Mouse (Mus musculus): ENCODE results near the gene Inpp5e. TPM values are rescaled to one million over a fixed set of nuclear protein-coding genes. Genes with fewer than 3 reads are reported as not detected.

The Inpp5e gene
- polyA plus RNA-seq (2017; shearing (Covaris generic)), result 10 to 100 TPM in 1 of 2 experiments, 1 to 10 TPM in 1; 9.5 to 13.5 TPM

DNA sequence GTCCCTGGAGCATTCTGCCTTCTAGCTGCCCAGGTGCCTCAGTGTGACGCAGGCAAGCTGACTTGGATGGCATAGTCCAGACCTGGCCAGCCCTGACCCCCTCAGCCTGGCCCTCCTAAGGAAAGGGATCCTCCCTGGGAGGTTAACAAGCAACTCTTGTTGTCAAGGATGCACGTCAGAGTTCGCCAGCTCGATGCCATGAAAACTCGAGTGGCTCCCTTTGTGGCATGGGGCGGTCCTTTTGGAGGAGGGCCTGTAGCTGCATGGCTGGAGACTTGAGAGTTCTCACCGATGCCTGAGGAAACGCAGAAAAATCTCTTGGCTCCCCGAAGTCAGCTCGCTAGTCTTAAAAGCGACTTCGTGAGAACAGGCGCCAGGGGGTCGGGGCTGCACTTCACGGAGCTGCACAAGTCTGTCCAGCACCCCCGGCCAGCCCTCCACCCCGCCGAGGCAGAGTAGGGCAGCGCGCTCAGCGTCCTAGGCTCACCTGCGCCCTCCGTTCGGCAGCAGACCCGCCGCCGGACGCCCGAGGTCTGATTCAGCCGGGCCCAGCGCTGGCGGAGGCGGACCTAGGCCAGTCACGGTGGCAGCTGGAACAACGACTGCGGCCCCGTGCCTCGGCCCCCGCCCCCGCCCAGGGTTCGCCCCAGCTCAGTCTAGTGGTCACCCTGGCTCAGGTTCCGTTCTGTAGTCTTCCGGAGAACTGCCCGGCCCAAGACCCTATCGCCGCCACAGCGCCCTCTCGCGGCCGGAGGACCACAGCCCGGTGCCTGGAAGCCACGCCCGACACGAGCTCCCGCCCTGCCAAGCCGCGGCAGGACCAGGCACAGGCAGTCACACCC lies at the start of gene Inpp5e:
Inpp5e (minus strand) TSS at position 689 of the 842 bp plus-strand sequence.
- ATAC-seq, result peak; percentile 90

DNA sequence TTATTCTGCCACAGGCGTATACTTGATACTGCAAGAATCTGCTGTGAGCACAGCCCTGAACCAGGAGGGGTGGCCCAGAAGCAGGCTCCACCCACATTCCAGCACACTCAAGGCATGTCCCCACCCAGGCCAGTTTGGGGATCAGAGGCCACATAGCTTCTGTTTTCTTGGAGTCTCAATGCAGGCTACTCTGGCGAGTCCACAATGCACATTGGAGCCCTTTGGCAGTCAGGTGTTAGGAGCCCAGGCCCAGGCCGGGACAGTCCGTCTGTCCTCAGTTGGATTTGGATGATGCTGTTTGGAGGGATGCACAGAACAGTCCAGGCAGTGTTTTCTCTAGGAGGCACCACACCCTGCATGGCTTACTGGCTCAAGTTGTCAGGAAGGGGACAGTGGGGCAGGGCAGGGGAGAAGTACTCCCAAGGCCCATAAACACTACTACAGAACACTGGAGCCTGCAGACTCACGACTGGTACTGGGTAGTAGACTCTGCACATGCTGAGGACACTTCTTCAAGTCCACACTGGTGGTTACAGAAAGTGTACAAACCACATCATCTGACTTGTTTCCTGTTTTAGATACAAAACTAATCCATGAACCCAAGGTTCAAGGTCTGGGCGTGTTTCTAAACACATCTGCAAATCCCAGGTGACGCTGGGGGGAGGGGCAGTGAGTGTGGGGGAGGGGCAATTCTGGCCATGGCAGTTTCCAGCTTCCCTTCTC lies 49.6 kb upstream of the Inpp5e start:
- no peak for ATAC-seq

DNA sequence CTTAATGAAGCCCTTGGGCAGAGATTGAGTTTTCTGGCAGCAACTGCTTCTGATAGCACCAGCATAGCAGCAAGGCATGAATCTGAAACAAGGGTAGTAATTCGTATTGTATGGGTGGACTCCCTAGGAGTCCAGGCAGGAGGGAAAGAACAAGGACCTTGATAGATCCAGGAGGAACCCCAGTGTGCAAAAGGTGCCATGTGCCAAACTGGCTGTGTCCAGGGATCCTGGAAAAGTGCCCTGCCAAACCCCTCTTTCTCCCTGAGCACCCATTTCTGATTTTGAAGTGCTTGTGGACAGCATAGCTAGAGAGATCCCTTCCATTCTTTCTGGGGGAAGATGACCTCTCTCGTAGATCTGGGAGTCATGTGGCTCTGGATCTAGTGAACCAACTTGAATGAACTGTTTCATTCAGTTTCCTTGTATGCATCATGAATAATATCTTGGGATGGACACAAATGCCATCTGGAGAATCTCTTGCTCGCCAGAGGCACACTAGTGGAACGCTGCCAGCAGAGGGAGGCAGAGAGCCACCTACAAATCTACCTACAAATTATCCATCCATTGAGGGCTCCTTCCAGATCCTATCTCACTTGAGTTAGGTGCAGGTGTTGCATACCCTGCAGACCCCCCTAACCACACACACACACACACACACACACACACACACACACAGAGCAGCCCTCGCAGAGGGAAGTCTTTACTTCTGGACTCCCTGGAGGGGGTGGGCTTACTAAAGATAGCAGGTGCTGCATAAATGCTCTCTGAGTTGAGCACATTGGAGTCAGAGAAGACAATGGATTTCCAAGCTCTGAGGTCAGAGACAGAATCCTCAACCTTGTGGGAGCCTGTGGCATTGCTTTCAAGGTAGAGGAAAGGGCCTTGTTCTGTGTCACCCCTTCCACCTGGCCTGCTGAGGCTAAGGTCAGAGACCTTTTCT lies 40.4 kb upstream of the Inpp5e start:
- no peak for ATAC-seq

DNA sequence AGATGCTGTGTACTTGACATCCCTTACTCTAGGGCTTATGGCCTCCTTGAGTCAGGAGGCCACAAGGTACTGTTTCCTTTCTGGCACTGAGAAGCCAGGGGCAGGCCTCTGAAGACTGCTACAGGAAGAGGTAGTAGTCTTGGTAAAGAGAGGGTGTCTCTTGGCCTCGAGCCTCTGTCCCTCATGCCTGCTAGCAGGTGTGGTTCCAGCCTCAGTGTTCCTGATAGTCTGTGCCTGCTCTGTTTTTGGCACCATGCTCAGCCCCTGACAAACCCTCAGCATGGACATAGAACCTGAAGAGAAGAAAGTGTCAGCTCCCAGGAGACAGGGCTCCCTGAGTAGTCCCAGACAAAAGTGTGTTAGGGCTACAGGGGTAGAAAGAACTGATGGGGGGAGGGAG lies 38.4 kb upstream of the Inpp5e start:
- no peak for ATAC-seq

DNA sequence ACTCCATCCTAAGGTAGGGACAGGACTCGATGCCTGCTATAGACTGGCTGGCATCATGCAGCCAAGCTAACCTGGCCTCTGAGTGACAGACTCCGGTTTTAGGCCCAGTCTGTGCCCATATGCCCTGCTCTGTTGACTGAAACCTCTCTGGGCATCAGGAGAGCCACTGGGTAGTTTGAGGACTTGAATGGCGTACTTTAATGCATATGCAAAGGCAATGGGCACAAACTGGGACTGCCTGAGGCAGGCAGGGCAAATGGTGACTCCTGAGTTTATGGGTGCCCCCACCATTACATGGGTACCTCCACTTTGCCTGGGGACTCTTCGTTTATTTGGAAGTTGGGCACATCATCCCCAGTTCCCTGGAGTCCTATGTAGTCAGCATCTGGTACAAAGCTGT lies 37.7 kb upstream of the Inpp5e start:
- no peak for ATAC-seq

GRCm38 (mm10) chr2:26445666-26446445 lies 36.9 kb upstream of the Inpp5e start:
- peak; percentile 62 for ATAC-seq

DNA sequence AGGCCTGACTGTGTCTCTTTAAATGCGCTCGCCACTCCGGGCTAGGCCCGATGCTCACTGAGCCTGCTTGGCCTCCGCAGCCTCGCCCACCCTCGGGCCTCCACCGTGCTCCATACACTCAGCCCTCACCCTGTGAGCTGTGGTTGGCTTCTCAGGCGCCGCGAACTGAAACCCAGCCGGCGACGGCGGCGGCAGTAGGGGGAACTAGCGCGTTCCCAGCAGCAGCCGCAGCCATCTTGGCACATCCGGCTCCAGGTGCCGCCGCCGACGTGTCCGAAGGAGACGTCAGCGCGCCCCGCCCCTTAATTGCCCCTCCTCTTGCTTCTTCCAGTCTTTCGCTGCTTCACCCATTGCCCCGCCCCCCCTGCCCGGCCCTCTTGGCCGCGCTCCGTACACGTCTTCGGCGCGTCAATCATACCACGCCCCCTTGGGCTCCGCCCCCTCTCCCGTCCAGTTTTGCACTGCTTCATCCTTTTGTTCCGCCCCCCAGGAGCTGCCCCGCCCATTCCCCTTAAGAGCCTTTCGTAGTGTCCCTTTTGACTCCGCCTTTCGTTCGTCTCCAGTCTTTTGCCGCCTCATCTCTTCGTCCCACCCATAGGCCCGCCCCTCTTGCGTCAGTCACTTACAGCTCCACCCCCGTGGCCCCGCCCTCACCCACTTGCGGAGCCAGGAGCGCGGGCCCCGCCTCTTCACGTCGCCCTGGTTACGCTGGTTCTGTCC lies 36.1 kb upstream of the Inpp5e start, which contains the start of gene Sec16a:
Sec16a (minus strand) TSS at position 271 of the 720 bp plus-strand sequence.
- peak; percentile 81 for ATAC-seq

DNA sequence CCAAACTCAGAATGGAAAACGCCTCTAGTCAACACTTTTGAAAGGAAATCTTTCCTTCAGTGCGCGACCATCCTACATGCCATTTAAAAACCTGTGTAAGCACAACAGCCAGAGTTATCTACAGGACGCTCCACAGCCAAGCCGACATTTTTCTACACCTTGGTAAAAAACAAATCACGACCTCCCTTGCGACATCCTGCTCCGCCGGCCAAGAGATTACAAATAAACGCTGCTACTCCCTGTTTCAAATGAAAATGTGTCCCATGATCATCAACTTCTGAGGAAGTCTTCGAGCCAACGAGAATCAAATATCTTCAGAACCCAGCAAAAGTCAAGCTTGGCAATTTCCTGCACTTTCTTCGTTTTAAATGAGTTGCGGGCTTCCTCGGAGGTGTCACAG lies 35.4 kb upstream of the Inpp5e start:
- no peak for ATAC-seq

DNA sequence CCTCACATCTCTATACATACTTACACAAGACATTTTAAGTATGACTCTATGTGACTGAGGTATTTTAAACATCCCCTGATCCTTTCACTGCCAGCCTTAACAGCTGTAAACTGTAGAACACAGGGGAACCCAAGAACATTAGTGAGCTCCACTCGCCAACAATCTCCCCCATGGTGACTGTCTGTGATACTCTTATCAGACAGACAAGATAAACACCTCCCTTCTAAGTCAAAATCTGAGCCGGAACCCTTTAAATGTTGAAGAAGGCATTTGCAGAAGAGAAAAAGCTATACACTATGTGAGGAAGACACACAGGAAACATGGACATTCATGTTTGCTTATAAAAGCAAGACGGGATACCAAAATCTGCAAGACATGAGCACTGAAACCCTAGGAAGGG lies 34.9 kb upstream of the Inpp5e start:
- ATAC-seq, result no peak

DNA sequence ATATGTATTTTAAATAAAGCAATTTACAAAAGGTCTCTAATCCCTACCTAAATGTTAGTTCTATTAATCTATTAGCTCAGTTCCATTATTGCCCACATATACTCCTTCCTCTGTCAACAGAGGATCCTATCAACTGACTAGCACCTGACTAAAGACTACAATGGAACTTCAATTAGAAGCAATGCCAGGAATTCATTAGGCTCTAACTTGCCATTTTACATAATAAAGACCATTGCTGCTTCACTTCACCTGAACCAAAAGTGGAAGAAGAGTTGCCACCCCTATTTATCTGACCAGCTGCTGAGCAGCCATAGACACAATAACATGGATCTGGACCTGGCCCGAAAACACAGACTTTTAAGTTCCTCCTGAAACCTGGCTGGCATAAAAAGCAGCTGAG lies 33.8 kb upstream of the Inpp5e start:
- no peak for ATAC-seq

DNA sequence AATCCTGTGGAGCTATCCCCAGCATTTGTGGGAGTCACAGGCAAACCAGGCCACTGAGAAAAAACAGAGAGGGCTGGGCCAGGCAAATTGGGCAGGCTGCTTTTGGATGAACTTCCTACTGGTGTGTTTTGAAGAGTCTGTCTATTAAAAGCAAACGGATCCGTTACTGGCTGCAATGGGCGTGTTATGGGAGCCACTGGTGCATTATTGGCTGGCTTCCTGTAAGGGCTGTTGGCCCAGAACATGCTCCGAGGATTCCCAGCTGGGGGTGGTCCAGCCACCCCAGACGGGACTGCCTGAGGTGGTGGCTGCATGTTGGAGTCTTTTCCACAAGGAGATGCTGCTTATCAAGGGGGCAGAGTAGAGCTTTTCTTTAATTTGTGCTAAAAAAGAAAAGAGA lies 32.7 kb upstream of the Inpp5e start:
- ATAC-seq, result no peak

DNA sequence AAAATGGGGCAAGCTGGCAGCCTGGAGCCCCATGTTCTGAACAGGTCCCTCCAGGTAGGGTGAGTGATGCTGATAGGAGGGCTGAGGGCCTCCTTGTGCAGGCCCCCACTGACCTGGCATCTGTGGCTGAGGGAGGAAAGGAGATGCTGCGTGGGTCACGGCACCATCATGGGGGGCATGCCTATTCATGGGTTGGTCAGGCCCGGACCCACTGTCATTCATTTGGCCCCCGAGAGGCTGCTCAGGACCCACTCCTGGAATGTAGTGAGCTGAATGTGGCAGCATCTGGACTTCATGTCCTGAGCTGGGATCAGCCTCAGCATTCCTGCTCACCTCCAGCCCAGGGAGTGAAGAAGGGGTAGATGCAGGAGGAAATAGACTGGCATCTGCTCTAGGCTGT lies 32.3 kb upstream of the Inpp5e start:
- ATAC-seq, result no peak

DNA sequence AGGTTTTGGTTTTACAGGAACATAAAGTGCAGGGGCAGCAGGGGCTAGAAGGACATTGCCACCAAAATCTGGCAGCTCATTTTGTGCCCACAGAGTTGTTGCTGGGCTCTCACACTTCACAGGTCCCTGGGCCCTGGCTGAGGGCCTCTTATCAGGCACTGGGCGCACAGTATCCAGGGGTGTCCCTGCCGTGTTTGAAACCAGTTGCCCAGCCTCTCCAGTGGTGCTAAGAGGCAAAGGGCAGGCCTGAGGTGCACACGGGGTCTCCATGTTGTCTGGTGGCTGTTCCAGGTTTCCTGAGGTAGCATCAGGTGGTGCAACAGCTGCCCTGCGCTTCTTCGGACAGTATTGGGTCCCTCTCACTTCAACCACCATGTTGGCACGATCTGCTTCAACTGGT lies 30.7 kb upstream of the Inpp5e start:
- ATAC-seq, result no peak

DNA sequence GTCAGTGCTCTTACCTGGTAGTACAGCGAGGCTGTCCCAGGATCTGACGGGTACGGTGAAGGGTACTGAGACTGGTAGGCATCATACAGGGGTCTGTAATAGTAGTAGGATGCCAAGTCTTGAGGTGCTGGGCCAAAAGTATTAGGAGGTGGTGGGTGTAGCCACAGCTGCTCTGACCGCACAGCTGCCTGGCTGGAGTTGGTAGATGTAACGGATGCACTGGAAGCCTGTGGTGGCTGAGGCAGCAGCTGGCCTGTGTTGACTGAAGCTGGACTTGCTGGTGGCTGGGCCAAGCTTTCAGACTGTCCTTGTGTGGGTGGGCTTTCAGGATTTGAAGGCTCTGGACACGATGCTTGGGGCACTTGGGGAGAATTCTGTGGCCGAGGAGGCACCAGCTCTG lies 29.4 kb upstream of the Inpp5e start:
- ATAC-seq, result no peak

- ATAC-seq, result no peak
Measured at GRCm38 (mm10) chr2:26437221-26437620, 28.2 kb upstream of the Inpp5e start.

GRCm38 (mm10) chr2:26434791-26435572 lies 26.0 kb upstream of the Inpp5e start:
- ATAC-seq, result no peak

DNA sequence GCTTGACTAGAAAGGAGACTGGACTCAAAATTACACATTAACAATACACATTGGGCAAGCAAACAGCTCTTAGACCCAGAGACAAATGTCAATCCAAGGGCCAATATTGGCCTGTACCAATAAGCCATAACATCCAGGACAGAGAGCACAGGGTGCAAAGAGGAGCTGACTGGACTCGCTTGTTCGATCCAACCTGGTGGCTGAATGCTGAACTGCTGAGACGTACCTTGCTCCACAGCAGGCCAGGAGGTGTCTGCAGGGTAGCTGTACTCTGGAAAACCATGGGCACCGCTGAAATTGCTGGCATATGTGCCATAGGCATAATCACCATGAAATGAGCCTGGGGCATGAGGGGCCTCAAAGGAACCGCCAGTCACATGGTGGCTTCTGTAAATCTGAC lies 20.8 kb upstream of the Inpp5e start:
- ATAC-seq, result no peak

GRCm38 (mm10) chr2:26424541-26424940 lies 15.5 kb upstream of the Inpp5e start:
- no peak for ATAC-seq

GRCm38 (mm10) chr2:26423086-26423485 lies 14.1 kb upstream of the Inpp5e start:
- no peak for ATAC-seq

- ATAC-seq, result no peak
Measured at GRCm38 (mm10) chr2:26421969-26422368, 13.0 kb upstream of the Inpp5e start.

Data from activated CD4-positive, CD25-positive, alpha-beta regulatory T cell, adult 4 months (primary cell).